Mouse (Mus musculus) urinary bladder, postnatal 10 days (tissue): ENCODE data around the gene Olfr361.
"Not testable (repeated sequence)": the region's sequence is repeated elsewhere in the genome, so short reads cannot be mapped to it uniquely, and the experiment has no call there.

ENCODE experiments used
- DNase-seq: peaks from one replicate; pipeline ENCODE4 v3.0.0; 2022; ENCODE audit warnings: low spot score

Gene Olfr361

DNA sequence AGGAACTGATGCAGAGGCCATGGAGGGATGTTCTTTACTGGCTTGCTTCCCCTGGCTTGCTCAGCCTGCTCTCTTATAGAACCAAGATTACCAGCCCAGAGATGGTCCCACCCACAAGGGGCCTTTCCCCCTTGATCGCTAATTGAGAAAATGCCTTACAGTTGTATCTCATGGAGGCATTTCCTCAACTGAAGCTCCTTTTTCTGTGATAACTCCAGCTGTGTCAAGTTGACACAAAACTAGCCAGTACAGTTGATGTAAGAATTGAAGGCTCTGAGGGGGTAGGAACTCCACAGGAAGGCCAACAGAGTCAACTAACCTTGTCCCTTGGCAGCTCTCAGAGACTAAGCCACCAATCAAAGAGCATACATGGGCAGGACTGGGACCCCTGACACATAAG, at the start of gene Olfr361:
Gene Olfr361, minus strand, starts transcription at position 101 of the 400 bp plus-strand sequence.
- not testable (repeated sequence) for DNase-seq

DNA sequence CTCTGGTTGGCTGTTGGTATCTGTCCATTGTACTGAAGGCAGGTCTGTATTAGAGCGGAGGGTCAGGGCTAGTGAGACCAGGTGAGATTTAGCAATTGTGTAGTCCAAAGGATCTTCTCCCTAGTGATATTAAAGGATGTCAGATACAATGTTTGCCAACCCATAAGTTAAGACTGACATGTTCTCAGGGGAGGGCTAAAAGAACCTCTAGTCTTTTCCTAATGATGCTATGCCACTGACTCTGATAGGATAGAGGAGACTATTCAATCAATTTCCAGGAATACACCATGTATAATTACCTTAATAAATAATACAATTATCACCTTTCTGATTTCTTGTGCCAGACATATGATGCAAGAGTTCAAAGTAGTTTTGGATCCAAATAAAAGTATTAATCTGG, 28.7 kb upstream of the Olfr361 start, which contains the start of gene Olfr362:
Gene Olfr362, minus strand, starts transcription at position 101 of the 400 bp plus-strand sequence.
- DNase-seq: no peak

DNA sequence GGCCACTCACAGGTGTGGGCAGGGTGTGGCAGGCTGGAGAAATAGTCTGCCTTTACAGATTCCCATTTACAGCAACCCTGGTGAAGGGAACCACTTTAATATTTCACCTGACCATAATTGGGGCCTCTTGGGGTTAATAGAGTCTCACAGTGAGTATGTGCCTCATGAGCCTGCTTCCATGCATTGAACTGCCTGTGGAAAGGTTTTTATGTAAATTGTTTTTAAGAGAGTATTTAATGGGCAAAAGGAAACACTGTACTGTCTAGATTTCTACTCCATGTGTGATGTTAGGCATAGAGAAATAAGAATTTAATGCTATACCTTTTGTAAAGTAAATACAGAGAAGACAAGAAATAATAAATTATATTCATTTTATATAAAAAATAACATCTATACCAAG, 23.6 kb downstream of the Olfr361 start, which contains the start of gene Olfr360:
Gene Olfr360, plus strand, starts transcription at position 301 of the 400 bp plus-strand sequence.
- DNase-seq: no peak
